Mouse (Mus musculus) forebrain, embryonic 12.5 days (tissue): Measurements from ENCODE around the gene Gsg1. TPM values are rescaled to one million over a fixed set of nuclear protein-coding genes. Genes with fewer than 3 reads are reported as not detected.
A peak's percentile ranks its signal among the peaks of the same experiment; 100 is the strongest.

Experiments
- ATAC-seq: fragments of 200-750 bp; cut with Nextera tagmentation; 2 replicates; pipeline ENCODE4 v1.8.0; 2017; ENCODE audit warnings: moderate TSS enrichment; ENCODE audit not compliant: low FRiP score
- H3K27ac ChIP-seq: fragments of 300-500 bp; sonication (generic); 2 replicates; pipeline ENCODE4 v1.5.1; 2016; ENCODE audit warnings: mild to moderate bottlenecking
- H3K27me3 ChIP-seq: fragments of 300-500 bp; sonication (generic); 2 replicates; pipeline ENCODE4 v1.6.1; 2016; ENCODE audit warnings: mild to moderate bottlenecking
- H3K36me3 ChIP-seq: fragments of 300-500 bp; sonication (generic); replicated peaks from 2 replicates; pipeline ENCODE4 v1.6.1; 2016; ENCODE audit warnings: mild to moderate bottlenecking
- H3K4me1 ChIP-seq: fragments of 300-500 bp; sonication (generic); 2 replicates; pipeline ENCODE4 v1.6.1; 2016
- H3K4me2 ChIP-seq: fragments of 300-500 bp; sonication (generic); 2 replicates; pipeline ENCODE4 v1.6.1; 2016; ENCODE audit warnings: mild to moderate bottlenecking, moderate library complexity
- H3K4me3 ChIP-seq: fragments of 300-500 bp; sonication (generic); replicated peaks from 2 replicates; pipeline ENCODE4 v1.5.1; 2016; ENCODE audit warnings: mild to moderate bottlenecking
- H3K9ac ChIP-seq: fragments of 300-500 bp; sonication (generic); 2 replicates; pipeline ENCODE4 v1.6.1; 2016; ENCODE audit warnings: mild to moderate bottlenecking
- H3K9me3 ChIP-seq: fragments of 300-500 bp; sonication (generic); 2 replicates; pipeline ENCODE4 v1.6.1; 2016
- WGBS: fragments of 180-500 bp; shearing (Covaris S2); methylation state at CpG from one replicate; pipeline ENCODE4 v1.1.7; 2016; 5-methylcytosine and 5-hydroxymethylcytosine counted together
- polyA plus RNA-seq: library from polyadenylated mRNA; unstranded; fragments of >200 nt; fragmentation: Nextera tagmentation; extraction: Ambion mirVana; gene quantifications from 2 replicates; pipeline ENCODE4 v1.2.1, GENCODE M21; 2016

Gene Gsg1
- polyA plus RNA-seq, 1 experiment from 2014 or later: 0.69 TPM

DNA sequence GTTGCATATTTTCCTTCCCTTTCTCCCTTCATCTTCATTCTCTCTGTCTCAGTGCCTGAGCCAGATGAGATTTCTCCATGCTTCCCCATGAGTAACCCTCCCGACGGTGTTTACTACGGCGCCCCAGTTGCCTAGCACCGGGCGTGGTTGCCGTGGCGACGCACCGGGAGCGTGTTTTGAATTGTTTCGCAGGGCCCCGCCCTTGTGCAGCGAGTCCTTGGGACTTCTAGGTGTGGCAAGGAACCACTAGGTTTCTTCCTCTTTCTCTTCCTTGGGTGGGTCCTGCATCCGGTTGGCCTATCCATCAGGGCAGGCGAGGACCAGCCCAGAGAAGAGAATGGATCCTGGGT is 1.4 kb downstream of the Gsg1 start:
- Histone ChIP-seq H3K9ac (no peak overlapping the region), H3K9me3 (no peaks in the 10 kb centered on the region), H3K27me3 (peaks cover 12% of the 10 kb centered on the region; the same call in 1 of the 2 replicates), H3K4me1 (peaks cover 23% of the 10 kb centered on the region), H3K27ac (peak overlapping the region; percentile 65), H3K36me3 (no peaks in the 10 kb centered on the region), H3K4me3 (peak overlapping the region; percentile 20), H3K4me2 (peak overlapping the region; percentile 55)
- 3% methylated on average over 16 of the region's 16 CpGs for WGBS
- ATAC-seq: peak; percentile 93

DNA sequence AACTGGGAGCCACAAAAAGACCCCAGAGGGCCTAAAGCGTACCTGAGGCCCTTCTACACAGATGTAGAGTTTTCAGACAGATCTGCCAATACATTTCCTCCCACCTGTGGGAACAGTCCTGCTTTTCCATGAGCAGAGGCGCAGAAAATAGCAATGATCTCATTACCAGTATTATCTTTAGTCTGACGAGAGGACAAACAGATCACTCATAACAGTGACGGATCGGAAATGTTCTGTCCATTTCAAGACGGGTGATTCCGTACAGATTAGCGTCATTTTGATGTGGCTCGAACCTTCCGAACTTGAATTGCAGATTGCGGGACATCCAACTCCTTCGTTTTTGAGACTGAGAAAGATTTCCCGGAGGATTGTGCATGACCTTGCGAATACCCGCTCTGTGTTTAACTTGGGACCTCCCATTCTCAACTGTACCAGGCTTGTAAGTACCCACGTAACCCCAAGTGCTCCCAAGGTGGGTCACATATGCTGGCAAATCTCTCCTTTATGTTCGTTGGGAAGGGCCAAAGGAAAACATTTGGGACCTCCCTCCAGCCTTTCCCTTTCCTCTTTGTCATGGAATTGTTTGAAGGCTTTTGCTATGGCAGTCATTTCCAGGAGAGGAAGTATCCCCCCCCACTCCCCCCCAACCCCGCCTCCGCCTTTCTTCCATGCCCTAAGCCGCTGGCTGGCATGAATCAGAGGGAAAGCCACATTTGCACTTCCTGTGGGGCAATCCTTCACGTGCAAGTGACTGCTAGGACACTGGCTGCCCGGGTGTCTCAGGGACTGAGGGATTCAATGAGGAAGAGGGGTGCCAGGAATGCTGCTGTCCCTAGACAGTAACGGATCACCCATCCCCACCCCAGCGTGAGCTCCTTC is 2.1 kb downstream of the Gsg1 start:
- Histone ChIP-seq H3K27ac (peak overlapping the region; percentile 65), H3K36me3 (no peaks in the 10 kb centered on the region), H3K9ac (peak overlapping the region; percentile 42; the same call in 1 of the 2 replicates), H3K4me3 (peak overlapping the region; percentile 20), H3K4me1 (peaks cover 23% of the 10 kb centered on the region), H3K4me2 (peak overlapping the region; percentile 55), H3K27me3 (peaks cover 12% of the 10 kb centered on the region; the same call in 1 of the 2 replicates), H3K9me3 (no peaks in the 10 kb centered on the region)
- peak; percentile 60 for ATAC-seq
- 49% methylated on average over 24 of the region's 24 CpGs for WGBS

DNA sequence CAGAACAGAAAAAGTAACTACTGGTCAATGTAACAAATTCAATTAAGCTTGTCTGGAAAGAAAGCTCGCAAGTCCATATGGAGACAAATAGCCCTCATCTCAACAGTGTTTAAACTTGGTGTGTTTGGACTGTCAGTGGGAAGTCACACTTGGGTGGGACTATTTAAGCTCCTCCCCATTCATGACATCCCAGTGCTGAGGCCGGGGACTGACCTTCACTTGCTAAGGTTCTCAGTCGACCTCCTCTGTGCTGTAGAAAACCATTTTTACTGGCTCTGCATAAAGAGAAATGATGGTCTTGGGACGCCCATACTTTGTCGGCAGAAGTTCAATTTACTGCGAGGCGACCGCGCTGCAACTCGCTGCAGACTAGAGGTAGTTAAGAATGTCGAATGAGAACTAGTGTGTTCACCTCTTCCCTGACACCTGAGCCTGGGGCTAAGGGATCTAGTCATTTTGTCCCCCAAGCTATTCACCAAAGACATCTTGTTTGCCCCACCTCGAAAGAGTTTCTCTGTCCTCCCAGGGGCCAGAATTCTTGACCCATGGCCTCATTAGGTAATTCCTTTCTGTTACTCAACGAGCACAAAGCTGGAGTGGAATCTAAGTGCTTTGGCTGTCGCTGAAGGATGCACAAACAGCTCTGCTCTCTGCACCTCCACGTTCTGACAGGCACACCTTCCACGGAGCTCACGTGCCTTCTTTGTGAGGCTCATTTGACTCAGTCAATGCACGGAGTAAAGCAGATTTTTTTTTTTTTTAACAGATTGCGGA is 3.0 kb downstream of the Gsg1 start:
- Histone ChIP-seq H3K4me1 (peaks cover 23% of the 10 kb centered on the region), H3K27ac (no peak overlapping the region), H3K9ac (no peak overlapping the region), H3K9me3 (no peaks in the 10 kb centered on the region), H3K4me3 (no peak overlapping the region), H3K4me2 (no peak overlapping the region), H3K36me3 (no peaks in the 10 kb centered on the region), H3K27me3 (peaks cover 12% of the 10 kb centered on the region; the same call in 1 of the 2 replicates)
- ATAC-seq: no peak
- 60% methylated on average over 19 of the region's 19 CpGs for WGBS

DNA sequence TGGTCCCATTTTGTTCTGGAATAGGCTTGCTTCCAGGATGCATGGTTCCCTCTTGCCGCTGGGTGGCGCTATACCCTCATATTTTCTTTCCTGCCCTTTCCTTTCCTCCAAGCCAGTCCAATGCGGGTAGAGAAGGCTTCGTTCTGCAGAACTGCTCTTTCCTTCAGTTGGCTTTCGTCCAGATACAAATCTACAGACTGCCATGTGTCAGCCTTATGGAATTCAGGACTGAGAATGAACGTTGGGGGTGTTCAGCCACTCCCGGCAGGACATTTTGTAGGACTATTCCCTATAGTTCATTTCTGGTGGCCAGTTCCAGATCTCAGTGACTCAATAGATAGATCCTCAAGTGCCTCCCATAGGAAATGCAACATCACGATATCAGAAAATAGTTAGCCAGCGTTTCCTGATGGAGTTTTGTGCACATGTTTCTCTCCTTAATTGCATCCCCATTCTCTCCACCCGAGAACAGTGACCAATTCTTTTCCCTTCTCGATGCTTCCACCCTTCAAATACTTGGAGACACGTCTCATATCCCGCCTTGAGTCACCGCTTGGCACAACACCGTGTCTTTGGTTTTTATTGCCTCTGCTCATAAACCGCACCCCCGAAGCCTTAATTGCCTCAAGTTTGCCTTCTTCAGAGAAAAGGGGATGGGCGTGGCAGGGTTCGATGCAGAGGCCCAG is 4.2 kb downstream of the Gsg1 start:
- ATAC-seq: peak; percentile 30; the same call in 1 of the 2 replicates
- H3K27ac ChIP-seq: no peak overlapping the region
- no peaks in the 10 kb centered on the region for H3K9me3 ChIP-seq

DNA sequence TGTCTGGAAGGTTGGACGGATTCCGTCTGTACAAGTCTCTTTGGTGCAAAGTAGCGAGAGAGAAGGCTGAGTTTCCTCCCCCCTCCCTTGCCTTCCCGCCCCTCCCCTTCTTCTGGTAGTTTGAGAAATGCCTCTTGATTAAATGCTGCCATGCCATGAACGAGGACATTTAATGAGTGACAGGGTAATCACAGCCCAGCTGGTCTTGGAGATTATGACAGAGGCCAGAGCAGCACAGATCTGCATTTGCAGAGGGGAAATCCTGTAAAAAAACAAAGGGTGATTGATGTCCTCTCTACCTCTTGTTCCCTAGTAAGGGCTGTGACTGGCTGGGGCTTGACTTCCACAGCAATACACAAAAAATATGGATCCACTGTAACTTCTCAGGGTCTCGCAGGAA is 6.3 kb downstream of the Gsg1 start:
- Histone ChIP-seq H3K4me3 (no peak overlapping the region), H3K27ac (no peak overlapping the region), H3K36me3 (no peaks in the 10 kb centered on the region), H3K9ac (no peak overlapping the region), H3K27me3 (peaks cover 12% of the 10 kb centered on the region; the same call in 1 of the 2 replicates), H3K4me1 (peaks cover 20% of the 10 kb centered on the region), H3K9me3 (no peaks in the 10 kb centered on the region), H3K4me2 (no peak overlapping the region)
- no peak for ATAC-seq
- WGBS: 58% methylated on average over 6 of the region's 6 CpGs

More for the DNA sequence above, 4.2 kb downstream of the Gsg1 start:
- H3K9ac ChIP-seq: no peak overlapping the region
- 49% methylated on average over 19 of the region's 19 CpGs for WGBS
- no peak overlapping the region for H3K4me3 ChIP-seq
- no peaks in the 10 kb centered on the region for H3K36me3 ChIP-seq
- peaks cover 23% of the 10 kb centered on the region for H3K4me1 ChIP-seq
- no peak overlapping the region for H3K4me2 ChIP-seq
- H3K27me3 ChIP-seq: peaks cover 12% of the 10 kb centered on the region; the same call in 1 of the 2 replicates

DNA sequence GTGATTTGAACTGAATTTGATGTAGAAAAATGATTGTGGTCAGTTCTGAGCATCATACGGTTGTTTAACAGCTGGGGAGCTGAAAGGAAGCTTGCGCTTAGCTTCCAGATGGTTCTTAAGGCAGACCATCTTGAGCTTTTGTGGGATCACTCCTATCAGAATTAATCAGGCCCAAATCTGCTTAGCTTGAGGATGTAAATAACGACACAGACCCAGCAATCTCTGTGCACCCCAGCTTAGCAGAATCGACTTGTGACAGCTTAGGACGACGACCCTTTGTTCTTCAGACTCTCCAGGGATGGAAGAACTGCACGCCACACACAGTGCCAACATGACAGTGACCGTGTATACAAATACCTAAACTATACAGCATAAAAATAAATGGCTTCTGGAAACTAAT is 8.6 kb downstream of the Gsg1 start:
- H3K4me2 ChIP-seq: no peak overlapping the region
- WGBS: 62% methylated on average over 8 of the region's 8 CpGs
- ATAC-seq: no peak

DNA sequence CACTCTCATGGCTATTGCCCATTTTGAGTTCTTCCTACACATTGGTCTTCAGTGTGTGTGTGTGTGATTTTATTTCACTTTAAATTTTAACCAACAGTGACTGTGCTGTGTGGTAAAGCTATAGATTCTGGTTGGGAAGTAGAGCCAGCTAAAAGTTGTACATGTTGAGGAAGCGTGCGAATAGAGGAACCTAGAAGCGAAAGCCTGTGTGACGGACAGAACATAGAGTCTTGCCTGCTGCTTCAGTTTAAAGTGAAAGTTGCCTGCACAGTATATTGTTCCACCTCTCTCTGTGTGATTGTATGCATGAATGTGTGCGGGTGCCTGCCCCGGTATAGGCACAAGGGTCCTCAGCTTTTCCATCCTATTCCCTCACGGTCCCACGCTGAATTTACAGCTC is 13.8 kb downstream of the Gsg1 start:
- Histone ChIP-seq H3K27me3 (no peaks in the 10 kb centered on the region), H3K36me3 (peaks cover 14% of the 10 kb centered on the region), H3K9me3 (no peaks in the 10 kb centered on the region), H3K4me2 (no peak overlapping the region), H3K4me3 (no peak overlapping the region), H3K4me1 (no peaks in the 10 kb centered on the region), H3K9ac (no peak overlapping the region), H3K27ac (no peak overlapping the region)
- 95% methylated on average over 8 of the region's 8 CpGs for WGBS
- no peak for ATAC-seq

More for the DNA sequence above, 8.6 kb downstream of the Gsg1 start:
- H3K4me3 ChIP-seq: no peak overlapping the region
- H3K27ac ChIP-seq: no peak overlapping the region
- H3K4me1 ChIP-seq: no peaks in the 10 kb centered on the region; the same call in 1 of the 2 replicates
- no peaks in the 10 kb centered on the region for H3K9me3 ChIP-seq
- H3K27me3 ChIP-seq: peaks cover 9% of the 10 kb centered on the region; the same call in 1 of the 2 replicates
- no peak overlapping the region for H3K9ac ChIP-seq
- H3K36me3 ChIP-seq: no peaks in the 10 kb centered on the region

DNA sequence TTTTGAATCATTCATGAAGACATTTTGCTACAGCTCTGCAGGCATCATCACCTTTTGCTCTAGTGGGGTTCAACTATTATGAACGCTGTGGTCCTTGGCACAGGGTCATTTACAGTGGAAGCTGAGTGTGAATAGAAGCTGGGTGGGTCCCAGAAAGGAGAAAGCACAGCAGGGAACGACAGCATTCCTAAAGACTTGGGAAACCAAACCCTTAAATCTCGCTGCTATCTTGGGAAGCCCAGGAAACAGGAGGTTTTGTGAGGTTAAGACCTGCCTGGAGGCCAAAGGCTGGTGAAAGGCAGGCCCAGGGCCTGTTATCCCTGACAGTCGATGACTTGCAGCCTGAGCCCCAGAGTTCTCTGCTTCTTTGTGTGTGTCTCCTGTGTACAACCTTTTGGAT is 15.9 kb downstream of the Gsg1 start:
- H3K9ac ChIP-seq: no peak overlapping the region
- H3K9me3 ChIP-seq: no peaks in the 10 kb centered on the region
- no peak overlapping the region for H3K27ac ChIP-seq
- no peak for ATAC-seq
- H3K4me3 ChIP-seq: no peak overlapping the region
- no peaks in the 10 kb centered on the region for H3K27me3 ChIP-seq
- H3K4me2 ChIP-seq: no peak overlapping the region
- H3K36me3 ChIP-seq: peaks cover 20% of the 10 kb centered on the region
- 54% methylated on average over 4 of the region's 4 CpGs for WGBS
- H3K4me1 ChIP-seq: no peaks in the 10 kb centered on the region

DNA sequence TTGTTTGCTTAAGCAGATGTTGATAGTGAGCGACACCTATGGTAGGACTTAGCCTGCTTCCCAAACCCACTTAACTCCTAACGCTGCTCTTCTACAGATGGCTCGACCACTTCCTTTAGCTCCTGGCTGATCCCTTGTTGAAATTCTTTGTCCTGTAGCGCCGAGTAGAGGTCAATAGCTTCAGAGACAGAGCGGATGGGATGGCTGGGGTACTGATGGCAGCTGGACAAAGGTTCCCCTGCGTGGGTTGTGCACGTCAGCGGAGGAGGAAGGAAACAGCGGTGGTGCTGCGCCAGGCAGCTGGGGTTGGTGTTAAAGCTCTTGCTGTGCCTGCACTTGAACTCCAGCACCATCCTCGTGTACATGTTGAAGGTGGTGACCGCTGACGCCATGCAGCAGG is 16.8 kb downstream of the Gsg1 start:
- Histone ChIP-seq H3K27ac (no peak overlapping the region), H3K9ac (no peak overlapping the region), H3K4me3 (no peak overlapping the region), H3K27me3 (no peaks in the 10 kb centered on the region), H3K4me2 (no peak overlapping the region), H3K4me1 (no peaks in the 10 kb centered on the region), H3K9me3 (no peaks in the 10 kb centered on the region), H3K36me3 (peaks cover 29% of the 10 kb centered on the region)
- no peak for ATAC-seq
- WGBS: 83% methylated on average over 14 of the region's 14 CpGs

DNA sequence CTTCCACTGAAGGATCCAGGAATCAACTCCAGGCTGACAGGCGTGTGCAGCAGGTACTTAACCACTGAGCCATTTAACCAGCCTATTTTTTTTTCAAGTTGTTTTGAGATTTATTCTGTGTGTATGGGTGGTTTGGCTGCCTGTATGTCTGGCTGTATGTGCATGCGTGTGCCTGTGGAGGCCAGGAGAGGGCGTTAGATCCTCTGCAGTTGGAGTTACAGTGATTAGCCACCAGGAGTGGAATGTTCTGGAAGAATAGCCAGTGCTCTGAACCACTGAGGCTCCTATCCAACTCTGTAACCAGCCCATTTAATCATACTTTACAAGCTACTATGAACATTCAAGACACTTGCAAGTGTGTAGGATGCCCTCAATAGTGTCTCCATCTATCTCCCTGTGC is 17.6 kb downstream of the Gsg1 start:
- 89% methylated on average over 3 of the region's 3 CpGs for WGBS
- Histone ChIP-seq H3K27me3 (no peaks in the 10 kb centered on the region), H3K9me3 (no peaks in the 10 kb centered on the region), H3K36me3 (peaks cover 35% of the 10 kb centered on the region), H3K9ac (no peak overlapping the region), H3K27ac (no peak overlapping the region), H3K4me2 (no peak overlapping the region), H3K4me1 (no peaks in the 10 kb centered on the region), H3K4me3 (no peak overlapping the region)
- no peak for ATAC-seq

DNA sequence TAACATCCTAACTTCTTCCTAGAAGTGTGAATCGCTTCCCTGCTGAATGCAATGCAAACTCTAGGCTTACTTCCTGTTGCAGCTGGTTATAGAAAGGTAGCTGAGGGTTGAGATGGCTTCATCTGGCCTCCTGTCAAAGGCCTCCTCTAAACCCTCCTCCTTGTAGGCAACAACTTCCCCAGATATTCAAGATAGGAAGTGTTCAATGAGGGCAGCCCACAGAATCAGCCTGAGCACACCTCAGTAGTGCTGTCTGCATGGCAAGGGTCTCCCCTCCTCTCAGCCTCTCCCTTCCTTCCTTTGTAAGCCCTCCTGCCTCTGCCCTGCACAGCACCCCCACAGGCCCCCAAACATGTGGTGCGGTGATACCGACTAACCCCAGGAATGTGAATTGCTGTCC is 18.4 kb downstream of the Gsg1 start:
- H3K36me3 ChIP-seq: peaks cover 38% of the 10 kb centered on the region
- no peak overlapping the region for H3K27ac ChIP-seq
- no peaks in the 10 kb centered on the region for H3K27me3 ChIP-seq
- no peak overlapping the region for H3K4me3 ChIP-seq
- no peak overlapping the region for H3K9ac ChIP-seq
- H3K4me2 ChIP-seq: no peak overlapping the region
- no peak for ATAC-seq
- H3K4me1 ChIP-seq: no peaks in the 10 kb centered on the region
- no peaks in the 10 kb centered on the region for H3K9me3 ChIP-seq
- 96% methylated on average over 3 of the region's 3 CpGs for WGBS
